Mouse (Mus musculus) ES-Bruce4 (cell line): Measurements from ENCODE around the gene Rere. TPM values are rescaled to one million over a fixed set of nuclear protein-coding genes. Genes with fewer than 3 reads are reported as not detected.

ENCODE experiments used
- H3K27ac ChIP-seq: 2 replicates; pipeline ENCODE4 v1.5.1; 2012; ENCODE audit warnings: low read length, inconsistent platforms; ENCODE audit not compliant: insufficient read depth
- H3K27me3 ChIP-seq: 2 replicates; pipeline ENCODE4 v1.6.1; 2012; ENCODE audit warnings: mild to moderate bottlenecking, low read length, inconsistent platforms; ENCODE audit not compliant: control insufficient read depth, poor library complexity, insufficient read depth, severe bottlenecking
- H3K36me3 ChIP-seq: 2 replicates; pipeline ENCODE4 v1.6.1; 2012; ENCODE audit warnings: inconsistent platforms, mild to moderate bottlenecking, low read length, moderate library complexity; ENCODE audit not compliant: control insufficient read depth, poor library complexity, insufficient read depth, severe bottlenecking
- H3K4me1 ChIP-seq: one replicate; pipeline ENCODE4 v1.8.1; 2011; ENCODE audit warnings: low read length; ENCODE audit not compliant: control insufficient read depth, insufficient read depth
- H3K4me3 ChIP-seq: 2 replicates; pipeline ENCODE4 v1.5.1; 2011; ENCODE audit warnings: low read depth, mild to moderate bottlenecking, low read length
- H3K9ac ChIP-seq: 2 replicates; pipeline ENCODE4 v1.6.1; 2012; ENCODE audit warnings: low read depth, mild to moderate bottlenecking, inconsistent platforms; ENCODE audit not compliant: poor library complexity, severe bottlenecking
- H3K9me3 ChIP-seq: replicated peaks from 2 replicates; pipeline ENCODE4 v1.6.1; 2012; ENCODE audit warnings: mild to moderate bottlenecking, low read length, inconsistent platforms; ENCODE audit not compliant: control insufficient read depth, poor library complexity, insufficient read depth, severe bottlenecking
- CTCF ChIP-seq: IDR thresholded peaks from one replicate; pipeline ENCODE4 v1.8.1; 2011; ENCODE audit warnings: low read depth, low read length
- EP300 ChIP-seq: IDR thresholded peaks from 2 replicates; pipeline ENCODE4 v1.6.1; 2011; ENCODE audit warnings: low read depth, low read length; ENCODE audit not compliant: insufficient read depth
- POLR2A ChIP-seq: IDR thresholded peaks from one replicate; pipeline ENCODE4 v1.8.1; 2011; ENCODE audit warnings: low read length; ENCODE audit not compliant: insufficient read depth
- polyA plus RNA-seq: library from polyadenylated mRNA; stranded (reverse); fragments of >200 nt; gene quantifications from 2 replicates; pipeline ENCODE4 v1.2.4, GENCODE M21; 2011; ENCODE audit warnings: low read depth; ENCODE audit not compliant: missing spikeins, insufficient read depth, insufficient read length

The Rere gene
- polyA plus RNA-seq, 1 experiment, result 77.3 TPM

- Histone ChIP-seq H3K27ac (no peak overlapping the region), H3K9ac (no peak overlapping the region), H3K9me3 (no peaks in the 10 kb centered on the region), H3K4me1 (no peaks in the 10 kb centered on the region), H3K36me3 (no peaks in the 10 kb centered on the region), H3K4me3 (no peak overlapping the region), H3K27me3 (no peaks in the 10 kb centered on the region)
- TF ChIP-seq CTCF (peak; percentile 50), POLR2A (no peak)
Observed at GRCm38 (mm10) chr4:150295966-150296365, 14.5 kb downstream of the Rere start.

GRCm38 (mm10) chr4:150302726-150303125 is 21.3 kb downstream of the Rere start:
- H3K9me3 ChIP-seq, result no peaks in the 10 kb centered on the region
- H3K27me3 ChIP-seq, result no peaks in the 10 kb centered on the region
- no peaks in the 10 kb centered on the region for H3K36me3 ChIP-seq
- TF ChIP-seq EP300 (no peak), CTCF (no peak), POLR2A (no peak)
- no peak overlapping the region for H3K4me3 ChIP-seq
- no peaks in the 10 kb centered on the region for H3K4me1 ChIP-seq
- no peak overlapping the region for H3K9ac ChIP-seq
- no peak overlapping the region for H3K27ac ChIP-seq

GRCm38 (mm10) chr4:150306701-150307100 is 25.3 kb downstream of the Rere start:
- Histone ChIP-seq H3K27ac (no peak overlapping the region; the same call in 1 of the 2 replicates), H3K27me3 (no peaks in the 10 kb centered on the region), H3K4me1 (peaks cover 1% of the 10 kb centered on the region), H3K9ac (no peak overlapping the region), H3K9me3 (no peaks in the 10 kb centered on the region), H3K4me3 (no peak overlapping the region), H3K36me3 (no peaks in the 10 kb centered on the region)
- TF ChIP-seq CTCF (no peak), EP300 (no peak), POLR2A (no peak)

GRCm38 (mm10) chr4:150307226-150307625 is 25.8 kb downstream of the Rere start:
- Histone ChIP-seq H3K27me3 (no peaks in the 10 kb centered on the region), H3K9ac (no peak overlapping the region), H3K36me3 (no peaks in the 10 kb centered on the region), H3K4me3 (no peak overlapping the region), H3K4me1 (peaks cover 1% of the 10 kb centered on the region), H3K9me3 (no peaks in the 10 kb centered on the region), H3K27ac (no peak overlapping the region)
- TF ChIP-seq EP300, result no peak
- no peak for TF ChIP-seq CTCF
- no peak for TF ChIP-seq POLR2A

- Histone ChIP-seq H3K27ac (no peak overlapping the region), H3K9me3 (no peaks in the 10 kb centered on the region), H3K9ac (no peak overlapping the region), H3K4me1 (peaks cover 1% of the 10 kb centered on the region), H3K4me3 (no peak overlapping the region), H3K36me3 (no peaks in the 10 kb centered on the region), H3K27me3 (no peaks in the 10 kb centered on the region)
- no peak for TF ChIP-seq EP300
- TF ChIP-seq CTCF, result no peak
- no peak for TF ChIP-seq POLR2A
Observed at GRCm38 (mm10) chr4:150311431-150311830, 30.0 kb downstream of the Rere start.

- Histone ChIP-seq H3K9ac (no peak overlapping the region), H3K4me1 (peaks cover 1% of the 10 kb centered on the region)
Observed at GRCm38 (mm10) chr4:150312646-150313045, 31.2 kb downstream of the Rere start.

More at GRCm38 (mm10) chr4:150312646-150313045, 31.2 kb downstream of the Rere start:
- TF ChIP-seq POLR2A, result no peak
- TF ChIP-seq EP300, result no peak
- no peak for TF ChIP-seq CTCF
- no peaks in the 10 kb centered on the region for H3K27me3 ChIP-seq
- no peaks in the 10 kb centered on the region for H3K36me3 ChIP-seq
- H3K27ac ChIP-seq, result no peak overlapping the region
- H3K4me3 ChIP-seq, result no peak overlapping the region
- H3K9me3 ChIP-seq, result no peaks in the 10 kb centered on the region
